Mouse (Mus musculus) heart, postnatal 0 days (tissue): Measurements from ENCODE around the gene Col11a2. TPM values are rescaled to one million over a fixed set of nuclear protein-coding genes. Genes with fewer than 3 reads are reported as not detected.

Experiments used
- ATAC-seq: fragments of 200-750 bp; cut with Nextera tagmentation; 2 replicates; pipeline ENCODE4 v1.8.0; 2017; ENCODE audit warnings: low read depth, moderate number of reproducible peaks, moderate library complexity; ENCODE audit not compliant: insufficient read depth
- DNase-seq: peaks from one replicate; pipeline ENCODE4 v3.0.0-alpha.2; 2016; ENCODE audit warnings: low spot score
- H3K27ac ChIP-seq: fragments of 300-500 bp; sonication (generic); 2 replicates; pipeline ENCODE4 v1.5.1; 2014; ENCODE audit warnings: low read depth, mild to moderate bottlenecking
- H3K27me3 ChIP-seq: fragments of 300-500 bp; sonication (generic); 2 replicates; pipeline ENCODE4 v1.6.1; 2014; ENCODE audit warnings: low read length, mixed read lengths; ENCODE audit not compliant: control insufficient read depth, insufficient read depth
- H3K36me3 ChIP-seq: fragments of 300-500 bp; sonication (generic); replicated peaks from 2 replicates; pipeline ENCODE4 v1.6.1; 2014; ENCODE audit warnings: low read length, mixed read lengths; ENCODE audit not compliant: control insufficient read depth, insufficient read depth
- H3K4me1 ChIP-seq: fragments of 300-500 bp; sonication (generic); 2 replicates; pipeline ENCODE4 v1.6.1; 2014; ENCODE audit warnings: antibody characterized with exemption; ENCODE audit not compliant: control insufficient read depth, insufficient read depth
- H3K4me2 ChIP-seq: fragments of 300-500 bp; sonication (generic); 2 replicates; pipeline ENCODE4 v1.6.1; 2014; ENCODE audit warnings: low read depth, mild to moderate bottlenecking, low read length, moderate library complexity
- H3K4me3 ChIP-seq: fragments of 300-500 bp; sonication (generic); 2 replicates; pipeline ENCODE4 v1.5.1; 2014; ENCODE audit warnings: low read depth, low read length
- H3K9ac ChIP-seq: fragments of 300-500 bp; sonication (generic); replicated peaks from 2 replicates; pipeline ENCODE4 v1.6.1; 2014; ENCODE audit warnings: low read depth, low read length, mixed read lengths
- H3K9me3 ChIP-seq: fragments of 300-500 bp; sonication (generic); replicated peaks from 2 replicates; pipeline ENCODE4 v1.6.1; 2016; ENCODE audit warnings: low read length; ENCODE audit not compliant: control insufficient read depth
- CTCF ChIP-seq: IDR thresholded peaks from 2 replicates; pipeline ENCODE4 v1.5.1; 2016; ENCODE audit warnings: antibody characterized with exemption, control low read depth, low read depth
- EP300 ChIP-seq: IDR thresholded peaks from 2 replicates; pipeline ENCODE4 v1.6.1; 2016; ENCODE audit warnings: antibody characterized with exemption, low read depth
- WGBS: fragments of 180-500 bp; shearing (Covaris S2); extraction: QIAGEN DNeasy Blood & Tissue Kit; methylation state at CpG from one replicate; pipeline ENCODE4 v1.1.7; 2014; 5-methylcytosine and 5-hydroxymethylcytosine counted together
- polyA plus RNA-seq: library from polyadenylated mRNA; unstranded; fragments of >200 nt; fragmentation: Nextera tagmentation; extraction: Ambion mirVana; gene quantifications from 2 replicates; pipeline ENCODE4 v1.2.1, GENCODE M21; 2015
- total RNA-seq: library from RNA; depleted of rRNA; stranded (reverse); fragments of >200 nt; gene quantifications from 2 replicates; pipeline ENCODE4 v1.2.3, GENCODE M21; 2014; ENCODE audit warnings: low replicate concordance

Col11a2 gene
- total and polyA plus RNA-seq, 2 experiments from 2014 or later, result 0.29 to 1.9 TPM

DNA sequence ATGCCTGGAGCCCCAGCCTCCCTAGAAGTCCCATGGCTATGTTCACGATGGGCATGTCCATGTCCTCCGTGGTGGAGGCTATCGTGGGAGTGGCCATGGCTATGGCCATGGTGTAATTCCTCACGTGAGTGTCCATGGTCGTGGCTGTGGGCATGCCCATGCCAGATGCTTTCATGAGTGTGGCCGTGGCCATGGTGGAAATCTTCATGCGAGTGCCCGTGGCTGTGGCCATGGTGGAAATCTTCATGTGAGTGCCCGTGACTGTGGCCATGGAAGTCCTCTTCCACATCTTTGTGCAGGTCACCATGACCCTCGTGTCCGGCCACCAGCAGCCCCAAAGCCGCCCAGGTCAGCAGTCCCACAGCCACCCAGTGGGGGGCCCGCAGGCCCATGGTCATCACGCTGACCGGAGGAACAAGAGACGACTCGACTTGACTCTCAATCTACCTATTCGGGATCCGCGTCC lies 8.3 kb upstream of the Col11a2 start:
- Histone ChIP-seq H3K27ac (peak overlapping the region; percentile 96), H3K4me1 (peaks cover 29% of the 10 kb centered on the region)
- peak; percentile 0; the same call in 1 of the 2 replicates for ATAC-seq

GRCm38 (mm10) chr17:34031465-34032173 lies 7.6 kb upstream of the Col11a2 start, which contains the start of the genes Slc39a7 and Rxrb:
Gene Slc39a7, minus strand, starts transcription at chr17:34031682.
Gene Rxrb, plus strand, starts transcription at chr17:34031812.
- ATAC-seq (peak; percentile 81), DNase-seq (peak; percentile 97)
- peak within 1 kb of the TSS; percentile 73 for H3K9ac ChIP-seq
- H3K27ac ChIP-seq, result peak within 1 kb of the TSS; percentile 96
- peak within 1 kb of the TSS; percentile 63 for H3K4me3 ChIP-seq
- H3K9me3 ChIP-seq, result no peaks in the 10 kb centered on the region
- H3K27me3 ChIP-seq, result no peaks in the 10 kb centered on the region
- under 1% methylated on average over 70 of the region's 88 CpGs for WGBS
- peak within 1 kb of the TSS; percentile 85 for H3K4me2 ChIP-seq
- peaks cover 29% of the 10 kb centered on the region for H3K4me1 ChIP-seq
- TF ChIP-seq CTCF, result no peak
- peak; percentile 94 for TF ChIP-seq EP300
- H3K36me3 ChIP-seq, result peaks cover 39% of the 10 kb centered on the region

More for the DNA sequence above, 8.3 kb upstream of the Col11a2 start:
- no peaks in the 10 kb centered on the region for H3K27me3 ChIP-seq
- H3K36me3 ChIP-seq, result peaks cover 32% of the 10 kb centered on the region
- peak overlapping the region; percentile 63 for H3K4me3 ChIP-seq
- H3K9ac ChIP-seq, result peak overlapping the region; percentile 73
- WGBS, result 2% methylated on average over 20 of the region's 20 CpGs
- peak overlapping the region; percentile 85 for H3K4me2 ChIP-seq
- H3K9me3 ChIP-seq, result no peaks in the 10 kb centered on the region
- no peak for TF ChIP-seq EP300
- TF ChIP-seq CTCF, result no peak
- DNase-seq, result no peak

GRCm38 (mm10) chr17:34032174-34032632 lies 7.0 kb upstream of the Col11a2 start:
- peak overlapping the region; percentile 85 for H3K4me2 ChIP-seq
- peak overlapping the region; percentile 63 for H3K4me3 ChIP-seq
- 1% methylated on average over 45 of the region's 48 CpGs for WGBS
- H3K27ac ChIP-seq, result peak overlapping the region; percentile 96
- peak overlapping the region; percentile 73 for H3K9ac ChIP-seq
- no peaks in the 10 kb centered on the region for H3K9me3 ChIP-seq
- H3K36me3 ChIP-seq, result peaks cover 45% of the 10 kb centered on the region
- H3K27me3 ChIP-seq, result no peaks in the 10 kb centered on the region
- TF ChIP-seq CTCF, result no peak
- TF ChIP-seq EP300, result no peak
- ATAC-seq, result peak; percentile 25
- peak; percentile 47 for DNase-seq
- H3K4me1 ChIP-seq, result peaks cover 24% of the 10 kb centered on the region

GRCm38 (mm10) chr17:34032806-34033205 lies 6.4 kb upstream of the Col11a2 start:
- peaks cover 51% of the 10 kb centered on the region for H3K36me3 ChIP-seq
- H3K27me3 ChIP-seq, result no peaks in the 10 kb centered on the region
- H3K4me2 ChIP-seq, result peak overlapping the region; percentile 85
- peaks cover 21% of the 10 kb centered on the region for H3K4me1 ChIP-seq
- TF ChIP-seq CTCF (no peak), EP300 (no peak)
- ATAC-seq, result no peak
- 45% methylated on average over 9 of the region's 9 CpGs for WGBS
- peak overlapping the region; percentile 63 for H3K4me3 ChIP-seq
- no peaks in the 10 kb centered on the region for H3K9me3 ChIP-seq
- H3K9ac ChIP-seq, result peak overlapping the region; percentile 73
- H3K27ac ChIP-seq, result peak overlapping the region; percentile 96; the same call in 1 of the 2 replicates
- DNase-seq, result no peak

DNA sequence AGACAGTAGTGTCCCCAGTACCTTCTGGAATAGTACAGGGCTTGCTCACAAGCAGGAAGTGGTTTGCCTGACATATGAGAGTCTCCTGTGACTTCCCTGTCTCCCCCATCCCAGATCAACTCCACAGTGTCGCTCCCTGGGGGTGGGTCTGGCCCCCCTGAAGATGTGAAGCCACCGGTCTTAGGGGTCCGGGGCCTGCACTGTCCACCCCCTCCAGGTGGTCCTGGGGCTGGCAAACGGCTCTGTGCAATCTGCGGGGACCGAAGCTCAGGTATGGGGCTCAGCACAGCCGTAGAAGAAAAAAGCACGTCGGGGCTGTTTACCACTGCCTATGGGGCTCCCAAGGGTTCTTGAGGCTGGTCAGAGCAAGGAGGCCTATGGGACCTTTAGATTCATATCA lies 5.8 kb upstream of the Col11a2 start:
- 0 out of 2 replicates have a peak, but pooled peaks cover 3% of the 10 kb centered on the region for H3K27me3 ChIP-seq
- TF ChIP-seq EP300 (no peak), CTCF (no peak)
- peaks cover 57% of the 10 kb centered on the region for H3K36me3 ChIP-seq
- peak overlapping the region; percentile 43 for H3K27ac ChIP-seq
- H3K4me3 ChIP-seq, result no peak overlapping the region
- WGBS, result 91% methylated on average over 9 of the region's 9 CpGs
- no peaks in the 10 kb centered on the region for H3K9me3 ChIP-seq
- no peak overlapping the region for H3K9ac ChIP-seq
- no peak for DNase-seq
- peaks cover 23% of the 10 kb centered on the region for H3K4me1 ChIP-seq
- H3K4me2 ChIP-seq, result no peak overlapping the region
- no peak for ATAC-seq
